Mouse (Mus musculus): ENCODE results near the gene Dnah11. TPM values are rescaled to one million over a fixed set of nuclear protein-coding genes. Genes with fewer than 3 reads are reported as not detected.

Gene Dnah11
- total and polyA plus RNA-seq, 3 experiments = 0.11 to 0.77 TPM; not detected in 1

DNA sequence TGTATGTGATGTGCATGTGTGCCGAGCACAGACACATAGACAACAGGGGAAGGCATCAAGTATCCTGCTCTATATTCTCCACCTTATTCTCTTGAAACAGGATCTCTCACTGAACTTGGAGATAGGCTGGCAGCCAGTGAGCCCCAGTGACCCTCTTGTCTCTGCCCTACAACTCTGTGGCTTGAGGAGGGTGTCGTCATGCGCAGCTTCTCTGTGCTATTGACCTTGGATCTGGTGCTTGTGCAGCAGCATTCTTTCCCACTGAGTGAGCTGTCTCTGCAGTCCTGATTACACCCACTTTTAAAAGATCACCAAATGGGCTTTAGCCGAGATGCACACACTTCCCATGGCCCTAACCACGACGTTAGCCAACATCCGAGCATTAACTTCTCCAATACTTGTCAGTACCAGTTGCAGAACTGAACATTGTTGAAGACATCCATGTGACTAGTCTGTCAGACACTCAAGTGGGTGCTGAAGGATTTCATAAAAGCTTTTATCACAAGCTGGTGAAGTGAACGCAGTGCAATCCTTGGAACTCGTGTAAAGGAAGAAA is 120.3 kb downstream of the Dnah11 start:
- TF ChIP-seq ZMIZ1 (IDR thresholded peaks at IDR 0.05; ENCODE audit: low read depth, low read length) (no peak), GABPA (IDR thresholded peaks at IDR 0.05; ENCODE audit: low read depth, low read length) (no peak), CTCF (IDR thresholded peaks at IDR 0.05 in 2 of 3, conservative IDR thresholded peaks at IDR 0.05 in 1 of 3; ENCODE audit: control insufficient read depth in 1 of 3, insufficient read depth in 1 of 3, low read depth in 2 of 3, low read length in 3 of 3, poor library complexity in 1 of 3, severe bottlenecking in 1 of 3) (no peak), E2F4 (IDR thresholded peaks at IDR 0.05; ENCODE audit: borderline replicate concordance, low read depth, low read length) (no peak), MAX (IDR thresholded peaks at IDR 0.05; ENCODE audit: low read length) (no peak), USF1 (IDR thresholded peaks at IDR 0.05; ENCODE audit: low read depth, low read length) (no peak), ZKSCAN1 (IDR thresholded peaks at IDR 0.05; ENCODE audit: low read depth, low read length) (no peak), ZC3H11A (IDR thresholded peaks at IDR 0.05; ENCODE audit: low read depth, low read length) (no peak), RAD21 (IDR thresholded peaks at IDR 0.05; ENCODE audit: low read depth, low read length) (no peak), ETS1 (IDR thresholded peaks at IDR 0.05; ENCODE audit: low read depth, low read length) (no peak), EP300 (IDR thresholded peaks at IDR 0.05; ENCODE audit: low read depth in 1 of 2, low read length in 2 of 2) (no peak), MYC (IDR thresholded peaks at IDR 0.05; ENCODE audit: low read depth, low read length) (no peak), NELFE (IDR thresholded peaks at IDR 0.05; ENCODE audit: low read depth, low read length) (no peak), NRF1 (IDR thresholded peaks at IDR 0.05; ENCODE audit: insufficient read depth, low read depth, low read length, poor library complexity, severe bottlenecking) (no peak), MEF2A (IDR thresholded peaks at IDR 0.05; ENCODE audit: extremely low read depth, insufficient replicate concordance, low read depth, low read length, poor library complexity, severe bottlenecking) (no peak), POLR2AphosphoS5 (IDR thresholded peaks at IDR 0.05; ENCODE audit: borderline replicate concordance, low read depth, low read length) (no peak)
- DNase-seq (ENCODE audit: low read depth, low spot score) = no peak
- Histone ChIP-seq H3K27me3 (ENCODE audit: control insufficient read depth in 1 of 2, insufficient read depth in 2 of 2, low read length in 2 of 2) (peaks cover 0 to 3% of the 10 kb centered on the region in 2 experiments; a peak in 1 of 4 replicates), H3K36me3 (ENCODE audit: control insufficient read depth in 1 of 2, insufficient read depth in 2 of 2, low read length in 2 of 2) (no peaks in the 10 kb centered on the region), H3K9ac (ENCODE audit: control insufficient read depth, low read depth, low read length, poor library complexity, severe bottlenecking) (no peak overlapping the region), H3K4me1 (ENCODE audit: control insufficient read depth in 1 of 2, insufficient read depth in 2 of 2, low read length in 2 of 2) (no peaks in the 10 kb centered on the region), H3K9me3 (replicated peaks; ENCODE audit: insufficient read depth, low read length) (no peaks in the 10 kb centered on the region), H3K4me3 (ENCODE audit: control insufficient read depth in 1 of 2, insufficient read depth in 1 of 2, low read depth in 2 of 2, low read length in 2 of 2) (no peak overlapping the region), H3K79me2 (ENCODE audit: control insufficient read depth, insufficient read depth, low read length, poor library complexity) (no peaks in the 10 kb centered on the region), H3K27ac (ENCODE audit: control insufficient read depth, low read depth, low read length) (no peak overlapping the region)

- no peak for DNase-seq (ENCODE audit: low read depth, low spot score)
- no peak overlapping the region for H3K27ac ChIP-seq (ENCODE audit: control insufficient read depth, low read depth, low read length)
- H3K9ac ChIP-seq (ENCODE audit: control insufficient read depth, low read depth, low read length, poor library complexity, severe bottlenecking) = no peak overlapping the region
- H3K4me3 ChIP-seq (ENCODE audit: control insufficient read depth in 1 of 2, insufficient read depth in 1 of 2, low read depth in 2 of 2, low read length in 2 of 2) = no peak overlapping the region
- H3K79me2 ChIP-seq (ENCODE audit: control insufficient read depth, insufficient read depth, low read length, poor library complexity) = no peaks in the 10 kb centered on the region
- no peaks in the 10 kb centered on the region for H3K9me3 ChIP-seq (replicated peaks; ENCODE audit: insufficient read depth, low read length)
- H3K36me3 ChIP-seq (ENCODE audit: control insufficient read depth in 1 of 2, insufficient read depth in 2 of 2, low read length in 2 of 2) = no peaks in the 10 kb centered on the region
- no peaks in the 10 kb centered on the region for H3K4me1 ChIP-seq (ENCODE audit: control insufficient read depth in 1 of 2, insufficient read depth in 2 of 2, low read length in 2 of 2)
- no peak for TF ChIP-seq CHD2 (IDR thresholded peaks at IDR 0.05; ENCODE audit: low read length)
- no peak for TF ChIP-seq ETS1 (IDR thresholded peaks at IDR 0.05; ENCODE audit: low read depth, low read length)
- no peak for TF ChIP-seq MYC (IDR thresholded peaks at IDR 0.05; ENCODE audit: low read depth, low read length)
- TF ChIP-seq GABPA (IDR thresholded peaks at IDR 0.05; ENCODE audit: low read depth, low read length) = no peak
- no peak for TF ChIP-seq HCFC1 (IDR thresholded peaks at IDR 0.05; ENCODE audit: low read depth, low read length)
- no peak for TF ChIP-seq UBTF (IDR thresholded peaks at IDR 0.05; ENCODE audit: borderline replicate concordance, insufficient read depth, low read depth, low read length)
- TF ChIP-seq SIN3A (IDR thresholded peaks at IDR 0.05; ENCODE audit: low read length) = no peak
- TF ChIP-seq USF1 (IDR thresholded peaks at IDR 0.05; ENCODE audit: low read depth, low read length) = no peak
- TF ChIP-seq MAX (IDR thresholded peaks at IDR 0.05; ENCODE audit: low read length) = no peak
- TF ChIP-seq ZKSCAN1 (IDR thresholded peaks at IDR 0.05; ENCODE audit: low read depth, low read length) = no peak
- no peak for TF ChIP-seq MAFK (IDR thresholded peaks at IDR 0.05; ENCODE audit: borderline replicate concordance, low read depth, low read length)
- no peak for TF ChIP-seq ZMIZ1 (IDR thresholded peaks at IDR 0.05; ENCODE audit: low read depth, low read length)
- no peak for TF ChIP-seq SMC3 (IDR thresholded peaks at IDR 0.05; ENCODE audit: low read depth, low read length)
- H3K27me3 ChIP-seq (ENCODE audit: control insufficient read depth in 1 of 2, insufficient read depth in 2 of 2, low read length in 2 of 2) = no peaks in the 10 kb centered on the region
These were observed 122.0 kb downstream of the Dnah11 start for GRCm38 (mm10) chr12:118076802-118077201.
